Mouse (Mus musculus): ENCODE measurements around the gene Tvp23b. TPM values are rescaled to one million over a fixed set of nuclear protein-coding genes. Genes with fewer than 3 reads are reported as not detected.

The Tvp23b gene
- polyA plus RNA-seq, 1 experiment = 21.4 TPM

- Histone ChIP-seq H3K4me1 (ENCODE audit: control insufficient read depth, insufficient read depth, low read length) (no peaks in the 10 kb centered on the region), H3K27ac (ENCODE audit: insufficient read depth, low read depth, low read length) (no peak overlapping the region), H3K4me3 (ENCODE audit: insufficient read depth, low read length) (no peak overlapping the region)
- TF ChIP-seq CTCF (IDR thresholded peaks at IDR 0.05; ENCODE audit: low read depth, low read length) (no peak), POLR2A (IDR thresholded peaks at IDR 0.05; ENCODE audit: borderline replicate concordance, low read depth, low read length) (no peak)
Measured at GRCm38 (mm10) chr11:62955186-62955585, 75.9 kb downstream of the Tvp23b start.

DNA sequence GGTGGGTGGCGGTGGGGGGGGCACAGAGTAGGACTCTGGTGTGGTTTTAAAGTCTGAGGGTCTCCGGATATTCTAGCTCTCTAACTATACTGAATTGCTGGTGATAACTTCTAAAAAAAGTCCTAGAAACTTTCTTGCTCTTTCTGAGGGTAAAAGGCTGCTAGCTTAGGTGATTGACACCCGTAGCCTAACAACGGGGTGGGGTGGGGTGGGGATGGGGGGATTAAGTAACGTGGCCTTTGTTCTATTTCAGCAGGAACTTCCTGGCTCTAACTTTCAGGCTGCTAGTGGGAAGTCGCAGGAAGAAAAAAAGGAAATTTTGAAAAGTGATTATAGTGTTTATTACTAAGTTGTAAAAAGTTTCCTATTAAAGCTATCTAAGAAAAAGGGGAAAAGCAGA is 76.5 kb downstream of the Tvp23b start:
- Histone ChIP-seq H3K4me1 (ENCODE audit: control insufficient read depth, insufficient read depth, low read length) (no peaks in the 10 kb centered on the region), H3K27ac (ENCODE audit: insufficient read depth, low read depth, low read length) (no peak overlapping the region), H3K4me3 (ENCODE audit: insufficient read depth, low read length) (no peak overlapping the region)
- TF ChIP-seq POLR2A (IDR thresholded peaks at IDR 0.05; ENCODE audit: borderline replicate concordance, low read depth, low read length) (no peak), CTCF (IDR thresholded peaks at IDR 0.05; ENCODE audit: low read depth, low read length) (no peak)

DNA sequence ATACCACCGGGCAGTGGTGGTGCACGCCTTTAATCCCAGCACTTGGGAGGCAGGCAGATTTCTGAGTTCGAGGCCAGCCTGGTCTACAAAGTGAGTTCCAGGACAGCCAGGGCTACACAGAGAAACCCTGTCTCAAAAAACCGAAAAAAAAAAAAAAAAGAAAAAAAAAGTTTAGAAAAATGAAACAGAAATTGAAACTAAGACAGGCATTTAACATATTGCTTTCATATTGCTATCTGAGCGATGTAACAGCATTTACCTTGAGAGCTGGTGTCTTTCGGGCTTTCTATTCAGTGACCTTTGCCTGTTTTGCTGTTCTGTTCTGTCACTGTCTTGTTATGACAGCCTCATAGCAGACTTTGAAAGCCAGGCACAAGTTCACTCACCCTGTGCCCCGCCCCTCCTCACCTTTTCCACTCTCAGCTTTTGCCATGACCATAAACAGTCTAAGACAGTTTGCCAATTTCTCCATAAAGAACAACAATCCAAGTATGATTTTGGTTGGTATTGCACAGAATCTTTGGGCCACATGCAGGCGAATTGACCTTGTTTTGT is 78.4 kb downstream of the Tvp23b start:
- H3K4me1 ChIP-seq (ENCODE audit: control insufficient read depth, insufficient read depth, low read length) = no peaks in the 10 kb centered on the region
- TF ChIP-seq CTCF (IDR thresholded peaks at IDR 0.05; ENCODE audit: low read depth, low read length) (no peak), POLR2A (IDR thresholded peaks at IDR 0.05; ENCODE audit: borderline replicate concordance, low read depth, low read length) (no peak)
- no peak overlapping the region for H3K27ac ChIP-seq (ENCODE audit: insufficient read depth, low read depth, low read length)
- no peak overlapping the region for H3K4me3 ChIP-seq (ENCODE audit: insufficient read depth, low read length)

GRCm38 (mm10) chr11:62963292-62963691 is 84.0 kb downstream of the Tvp23b start:
- no peak for TF ChIP-seq CTCF (IDR thresholded peaks at IDR 0.05; ENCODE audit: low read depth, low read length)
- no peak for TF ChIP-seq POLR2A (IDR thresholded peaks at IDR 0.05; ENCODE audit: borderline replicate concordance, low read depth, low read length)
- no peak overlapping the region for H3K27ac ChIP-seq (ENCODE audit: insufficient read depth, low read depth, low read length)
- H3K4me1 ChIP-seq (ENCODE audit: control insufficient read depth, insufficient read depth, low read length) = no peaks in the 10 kb centered on the region
- H3K4me3 ChIP-seq (ENCODE audit: insufficient read depth, low read length) = no peak overlapping the region

- no peak for TF ChIP-seq POLR2A (IDR thresholded peaks at IDR 0.05; ENCODE audit: borderline replicate concordance, low read depth, low read length)
- TF ChIP-seq CTCF (IDR thresholded peaks at IDR 0.05; ENCODE audit: low read depth, low read length) = no peak
- Histone ChIP-seq H3K27ac (ENCODE audit: insufficient read depth, low read depth, low read length) (no peak overlapping the region), H3K4me3 (ENCODE audit: insufficient read depth, low read length) (no peak overlapping the region), H3K4me1 (ENCODE audit: control insufficient read depth, insufficient read depth, low read length) (no peaks in the 10 kb centered on the region)
Measured at GRCm38 (mm10) chr11:62966424-62966764, 87.1 kb downstream of the Tvp23b start.

Other genes with a start within 250 kb of the Tvp23b start
- 10.0 and 10.1 TPM in 2 replicates for gene Lrrc75a, start 230.9 kb upstream of the Tvp23b start, polyA plus RNA-seq (2012; ENCODE audit: insufficient read depth, insufficient read length, missing spikeins)
- gene Mmgt2, start 230.8 kb upstream of the Tvp23b start, polyA plus RNA-seq (2012; ENCODE audit: insufficient read depth, insufficient read length, missing spikeins) = 31.1 and 40.5 TPM in 2 replicates
- 3.2 and 4.5 TPM in 2 replicates for gene Zfp287, start 147.6 kb upstream of the Tvp23b start, polyA plus RNA-seq (2012; ENCODE audit: insufficient read depth, insufficient read length, missing spikeins)
- gene Gm10428, start 126.4 kb upstream of the Tvp23b start, polyA plus RNA-seq (2012; ENCODE audit: insufficient read depth, insufficient read length, missing spikeins) = not detected in 2 replicates
- 1.7 and 2.1 TPM in 2 replicates for gene Zfp286, start 90.0 kb upstream of the Tvp23b start, polyA plus RNA-seq (2012; ENCODE audit: insufficient read depth, insufficient read length, missing spikeins)
- 15.0 and 15.9 TPM in 2 replicates for gene Trim16, start 59.2 kb upstream of the Tvp23b start, polyA plus RNA-seq (2012; ENCODE audit: insufficient read depth, insufficient read length, missing spikeins)
- gene Fbxw10, start 32.4 kb upstream of the Tvp23b start, polyA plus RNA-seq (2012; ENCODE audit: insufficient read depth, insufficient read length, missing spikeins) = 1.8 and 4.1 TPM in 2 replicates
- not detected in 2 replicates for gene Cdrt4, start 71.7 kb downstream of the Tvp23b start, polyA plus RNA-seq (2012; ENCODE audit: insufficient read depth, insufficient read length, missing spikeins)
- not detected in 2 replicates for gene Tekt3, start 182.2 kb downstream of the Tvp23b start, polyA plus RNA-seq (2012; ENCODE audit: insufficient read depth, insufficient read length, missing spikeins)
- gene Pmp22, start 249.5 kb downstream of the Tvp23b start, polyA plus RNA-seq (2012; ENCODE audit: insufficient read depth, insufficient read length, missing spikeins) = 336 and 347 TPM in 2 replicates